Mouse (Mus musculus) heart, embryonic 15.5 days (tissue): ENCODE results near the gene Rab25. TPM values are rescaled to one million over a fixed set of nuclear protein-coding genes. Genes with fewer than 3 reads are reported as not detected.

ENCODE experiments used
- ATAC-seq: fragments of 200-750 bp; cut with Nextera tagmentation; replicated peaks from 2 replicates; pipeline ENCODE4 v1.8.0; 2017; ENCODE audit warnings: low read depth, moderate TSS enrichment; ENCODE audit not compliant: insufficient number of reproducible peaks, insufficient read depth, low FRiP score
- H3K27ac ChIP-seq: fragments of 300-500 bp; sonication (generic); 2 replicates; pipeline ENCODE4 v1.5.1; 2015; ENCODE audit warnings: mild to moderate bottlenecking, inconsistent platforms
- H3K27me3 ChIP-seq: fragments of 300-500 bp; sonication (generic); 2 replicates; pipeline ENCODE4 v1.6.1; 2015; ENCODE audit warnings: inconsistent platforms
- H3K36me3 ChIP-seq: fragments of 300-500 bp; sonication (generic); 2 replicates; pipeline ENCODE4 v1.6.1; 2015; ENCODE audit warnings: mild to moderate bottlenecking, inconsistent platforms
- H3K4me1 ChIP-seq: fragments of 300-500 bp; sonication (generic); replicated peaks from 2 replicates; pipeline ENCODE4 v1.6.1; 2015; ENCODE audit warnings: inconsistent platforms
- H3K4me2 ChIP-seq: fragments of 300-500 bp; sonication (generic); 2 replicates; pipeline ENCODE4 v1.6.1; 2015; ENCODE audit warnings: inconsistent platforms, mild to moderate bottlenecking, moderate library complexity
- H3K4me3 ChIP-seq: fragments of 300-500 bp; sonication (generic); 2 replicates; pipeline ENCODE4 v1.5.1; 2015; ENCODE audit warnings: mild to moderate bottlenecking, inconsistent platforms
- H3K9ac ChIP-seq: fragments of 300-500 bp; sonication (generic); 2 replicates; pipeline ENCODE4 v1.6.1; 2015; ENCODE audit warnings: mild to moderate bottlenecking, inconsistent platforms
- H3K9me3 ChIP-seq: fragments of 300-500 bp; sonication (generic); replicated peaks from 2 replicates; pipeline ENCODE4 v1.6.1; 2016; ENCODE audit warnings: inconsistent platforms
- WGBS: fragments of 180-500 bp; shearing (Covaris S2); methylation state at CpG from one replicate; pipeline ENCODE4 v1.1.7; 2015; ENCODE audit warnings: mixed read lengths; 5-methylcytosine and 5-hydroxymethylcytosine counted together
- polyA plus RNA-seq: library from polyadenylated mRNA; unstranded; fragments of >200 nt; fragmentation: Nextera tagmentation; extraction: Ambion mirVana; gene quantifications from 2 replicates; pipeline ENCODE4 v1.2.1, GENCODE M21; 2015

Gene Rab25
- polyA plus RNA-seq, 1 experiment from 2014 or later: 0.92 TPM

DNA sequence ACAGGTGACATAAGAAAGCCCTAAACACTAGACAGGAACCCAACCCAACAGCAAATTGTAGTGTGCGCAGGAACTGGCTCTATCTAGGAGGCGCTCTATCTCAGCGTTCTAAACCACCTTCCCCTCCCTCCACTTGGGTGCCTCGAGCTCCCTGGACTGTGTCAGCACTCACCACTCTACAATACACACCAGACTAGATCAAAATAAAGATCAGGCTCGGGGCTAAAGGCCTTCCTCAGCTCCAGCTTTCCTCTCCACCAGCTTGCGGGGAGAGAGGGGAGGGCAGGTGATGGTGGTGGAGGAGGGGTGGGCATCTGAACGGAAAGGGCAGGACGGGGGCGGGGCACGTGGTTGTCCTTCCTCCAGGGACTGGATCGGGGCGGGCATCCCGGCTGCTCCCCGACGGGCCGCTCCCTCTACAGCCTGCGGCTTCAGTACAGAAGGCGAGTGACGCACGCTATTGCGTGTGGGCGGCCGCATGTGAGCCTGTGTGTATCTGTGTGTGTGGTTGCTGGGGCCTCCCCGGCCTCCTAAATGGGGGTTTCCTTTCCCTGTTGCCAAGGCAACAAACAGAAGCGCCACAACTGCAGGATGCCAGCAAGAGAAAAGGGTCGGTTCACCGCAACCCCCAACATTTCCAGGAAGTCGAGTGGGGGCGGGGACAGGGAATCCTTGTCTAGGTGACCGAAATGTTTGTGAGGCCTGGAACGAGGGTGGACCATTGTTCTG, 38.2 kb downstream of the Rab25 start, which contains the start of gene Lmna:
Gene Lmna, minus strand, starts transcription at position 265 of the 729 bp plus-strand sequence.
- Histone ChIP-seq H3K4me2 (peak within 1 kb of the TSS; percentile 64), H3K9me3 (no peaks in the 10 kb centered on the region), H3K4me3 (peak within 1 kb of the TSS; percentile 48), H3K27me3 (no peaks in the 10 kb centered on the region), H3K27ac (peak within 1 kb of the TSS; percentile 90), H3K36me3 (no peaks in the 10 kb centered on the region), H3K9ac (peak within 1 kb of the TSS; percentile 53), H3K4me1 (peaks cover 50% of the 10 kb centered on the region)
- WGBS: under 1% methylated on average over 31 of the region's 31 CpGs
- peak; percentile 96 for ATAC-seq

DNA sequence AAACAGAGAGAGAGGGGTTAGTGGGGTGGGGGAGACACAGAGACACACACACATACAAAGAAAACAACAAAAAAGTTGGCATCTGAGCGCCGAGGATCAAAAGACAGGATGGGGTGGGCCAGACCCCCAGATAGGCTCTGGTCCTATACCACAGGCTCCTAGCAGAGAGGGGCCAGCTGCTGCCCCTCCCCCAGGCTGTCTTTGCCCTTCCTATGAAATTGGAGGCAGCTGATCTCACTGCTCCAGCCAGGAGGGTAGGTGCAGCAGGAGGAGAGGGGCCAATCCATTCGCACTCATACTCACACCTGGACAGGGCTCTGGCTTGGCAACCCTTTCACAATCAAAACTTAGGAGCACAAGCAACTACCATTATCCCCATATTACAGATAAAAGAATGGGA, 38.9 kb downstream of the Rab25 start:
- Histone ChIP-seq H3K4me3 (peak overlapping the region; percentile 48), H3K27me3 (no peaks in the 10 kb centered on the region), H3K9me3 (no peaks in the 10 kb centered on the region), H3K36me3 (no peaks in the 10 kb centered on the region), H3K4me1 (peaks cover 47% of the 10 kb centered on the region), H3K9ac (peak overlapping the region; percentile 53; the same call in 1 of the 2 replicates), H3K4me2 (peak overlapping the region; percentile 64), H3K27ac (peak overlapping the region; percentile 90)
- ATAC-seq: no peak
- 56% methylated on average over 3 of the region's 3 CpGs for WGBS

DNA sequence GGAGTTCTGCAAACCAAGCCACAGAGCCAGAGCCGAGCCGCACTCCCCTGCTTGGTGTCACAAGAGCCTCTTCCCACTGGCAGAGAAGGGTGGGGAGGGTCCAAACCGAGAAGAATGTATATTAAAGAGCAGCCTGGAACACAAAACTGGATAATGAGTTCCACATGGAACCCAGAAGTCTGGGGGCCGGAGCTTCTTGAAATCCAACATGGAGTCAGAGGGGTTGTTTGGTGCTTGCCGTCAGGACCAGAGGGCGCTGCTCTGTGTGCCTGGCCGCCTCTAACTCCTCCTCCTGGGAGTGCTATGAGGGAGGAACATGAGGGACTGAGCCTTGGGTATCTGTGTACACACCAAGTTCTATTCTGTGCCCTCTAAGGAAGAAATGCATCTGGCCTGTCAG, 42.3 kb downstream of the Rab25 start:
- H3K27me3 ChIP-seq: no peaks in the 10 kb centered on the region
- peaks cover 46% of the 10 kb centered on the region for H3K4me1 ChIP-seq
- no peak overlapping the region for H3K4me3 ChIP-seq
- 55% methylated on average over 7 of the region's 7 CpGs for WGBS
- no peak overlapping the region for H3K27ac ChIP-seq
- H3K9ac ChIP-seq: no peak overlapping the region
- H3K36me3 ChIP-seq: no peaks in the 10 kb centered on the region
- ATAC-seq: no peak
- no peak overlapping the region for H3K4me2 ChIP-seq
- no peaks in the 10 kb centered on the region for H3K9me3 ChIP-seq

DNA sequence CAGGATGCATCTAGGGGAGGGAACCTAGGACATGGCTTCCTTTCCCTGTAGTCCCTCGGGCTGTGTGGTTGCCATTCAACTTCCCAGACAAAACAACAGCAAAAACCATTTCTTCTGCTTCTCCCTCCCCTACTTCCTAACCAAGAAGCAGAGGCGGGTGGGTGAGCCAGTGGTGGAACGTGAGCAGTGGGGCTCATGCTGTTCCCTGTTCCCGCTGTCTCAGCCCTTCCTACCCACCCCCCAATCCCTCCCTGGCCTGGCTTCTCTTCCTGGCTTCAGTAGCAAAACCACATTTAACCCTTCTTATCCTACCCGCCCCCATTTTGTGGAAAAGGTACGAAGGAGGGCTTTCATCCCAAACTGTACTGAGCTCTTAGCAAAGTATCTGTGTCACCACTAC, 43.0 kb downstream of the Rab25 start:
- 56% methylated on average over 6 of the region's 6 CpGs for WGBS
- Histone ChIP-seq H3K4me2 (no peak overlapping the region), H3K27me3 (no peaks in the 10 kb centered on the region), H3K27ac (no peak overlapping the region), H3K36me3 (no peaks in the 10 kb centered on the region), H3K9me3 (no peaks in the 10 kb centered on the region), H3K4me1 (peaks cover 46% of the 10 kb centered on the region), H3K9ac (no peak overlapping the region), H3K4me3 (no peak overlapping the region)
- ATAC-seq: no peak

DNA sequence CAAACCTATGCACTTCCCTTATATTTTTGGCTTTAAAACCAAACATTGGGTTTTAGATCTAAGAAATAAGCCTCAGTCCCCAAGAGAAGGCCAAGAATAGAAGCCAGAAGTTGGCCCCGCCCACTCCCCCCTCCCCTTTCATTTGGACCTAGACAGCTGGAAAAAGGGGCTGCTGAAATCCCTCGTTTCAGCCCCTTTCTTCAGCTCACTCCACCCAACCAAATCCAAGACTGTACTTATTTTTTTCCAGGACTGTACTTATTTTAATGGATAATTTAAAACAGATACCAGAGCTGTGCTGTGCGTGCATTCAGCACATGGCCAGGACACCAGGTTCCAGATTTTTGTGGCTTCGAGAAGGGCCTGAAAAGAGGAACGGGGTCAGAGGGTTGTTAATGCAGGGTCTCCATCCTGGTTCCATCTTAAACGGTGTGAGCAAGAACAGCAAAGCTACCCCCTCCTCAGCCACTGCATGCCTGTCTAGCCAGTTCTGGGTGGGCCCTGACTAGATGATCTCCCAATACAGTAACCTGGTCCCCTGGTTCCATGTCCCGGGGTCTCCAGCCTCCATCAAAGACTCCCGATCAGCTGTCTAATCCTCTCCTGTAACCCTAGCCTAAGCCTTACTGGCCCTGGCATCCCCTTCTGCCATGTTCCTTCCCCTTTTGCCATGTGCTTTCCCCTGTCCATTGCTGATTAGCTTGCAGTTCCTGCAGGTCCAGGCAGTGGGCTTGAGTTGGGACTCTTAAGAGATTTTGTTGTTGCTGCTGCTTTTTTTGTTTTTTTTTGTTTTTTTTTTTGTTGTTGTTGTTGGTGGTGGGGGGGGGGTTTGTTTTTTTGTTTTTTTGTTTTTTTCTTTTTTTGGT, 44.0 kb downstream of the Rab25 start:
- Histone ChIP-seq H3K4me2 (peak overlapping the region; percentile 86; the same call in 1 of the 2 replicates), H3K27ac (peak overlapping the region; percentile 88), H3K9me3 (no peaks in the 10 kb centered on the region), H3K36me3 (no peaks in the 10 kb centered on the region), H3K4me1 (peaks cover 43% of the 10 kb centered on the region), H3K9ac (no peak overlapping the region), H3K4me3 (no peak overlapping the region), H3K27me3 (no peaks in the 10 kb centered on the region)
- ATAC-seq: no peak
- 39% methylated on average over 8 of the region's 8 CpGs for WGBS

DNA sequence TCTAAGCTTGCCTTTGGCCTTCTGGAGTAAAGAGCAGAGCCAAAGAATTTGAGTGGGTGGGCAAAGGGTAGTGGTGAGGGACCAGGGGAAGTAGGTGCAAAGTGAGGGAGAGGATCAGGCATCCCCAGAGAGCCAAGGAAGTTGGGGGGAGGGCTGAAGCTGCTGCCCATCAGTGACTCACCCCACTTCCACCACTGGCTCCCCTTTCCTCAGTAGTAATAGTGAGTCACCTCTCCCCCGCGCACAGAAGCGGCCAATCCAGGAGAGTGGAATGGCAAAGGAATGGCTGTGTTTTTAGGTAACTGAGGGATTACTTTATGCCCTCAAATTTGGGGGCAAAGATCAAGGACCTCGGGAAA, 44.6 kb downstream of the Rab25 start:
- H3K4me1 ChIP-seq: peaks cover 42% of the 10 kb centered on the region
- H3K4me2 ChIP-seq: peak overlapping the region; percentile 86
- peak overlapping the region; percentile 88 for H3K27ac ChIP-seq
- no peaks in the 10 kb centered on the region for H3K27me3 ChIP-seq
- no peaks in the 10 kb centered on the region for H3K36me3 ChIP-seq
- peak overlapping the region; percentile 87; the same call in 1 of the 2 replicates for H3K9ac ChIP-seq
- peak overlapping the region; percentile 70 for H3K4me3 ChIP-seq
- H3K9me3 ChIP-seq: no peaks in the 10 kb centered on the region
- 17% methylated on average over 4 of the region's 4 CpGs for WGBS
- peak; percentile 41 for ATAC-seq

DNA sequence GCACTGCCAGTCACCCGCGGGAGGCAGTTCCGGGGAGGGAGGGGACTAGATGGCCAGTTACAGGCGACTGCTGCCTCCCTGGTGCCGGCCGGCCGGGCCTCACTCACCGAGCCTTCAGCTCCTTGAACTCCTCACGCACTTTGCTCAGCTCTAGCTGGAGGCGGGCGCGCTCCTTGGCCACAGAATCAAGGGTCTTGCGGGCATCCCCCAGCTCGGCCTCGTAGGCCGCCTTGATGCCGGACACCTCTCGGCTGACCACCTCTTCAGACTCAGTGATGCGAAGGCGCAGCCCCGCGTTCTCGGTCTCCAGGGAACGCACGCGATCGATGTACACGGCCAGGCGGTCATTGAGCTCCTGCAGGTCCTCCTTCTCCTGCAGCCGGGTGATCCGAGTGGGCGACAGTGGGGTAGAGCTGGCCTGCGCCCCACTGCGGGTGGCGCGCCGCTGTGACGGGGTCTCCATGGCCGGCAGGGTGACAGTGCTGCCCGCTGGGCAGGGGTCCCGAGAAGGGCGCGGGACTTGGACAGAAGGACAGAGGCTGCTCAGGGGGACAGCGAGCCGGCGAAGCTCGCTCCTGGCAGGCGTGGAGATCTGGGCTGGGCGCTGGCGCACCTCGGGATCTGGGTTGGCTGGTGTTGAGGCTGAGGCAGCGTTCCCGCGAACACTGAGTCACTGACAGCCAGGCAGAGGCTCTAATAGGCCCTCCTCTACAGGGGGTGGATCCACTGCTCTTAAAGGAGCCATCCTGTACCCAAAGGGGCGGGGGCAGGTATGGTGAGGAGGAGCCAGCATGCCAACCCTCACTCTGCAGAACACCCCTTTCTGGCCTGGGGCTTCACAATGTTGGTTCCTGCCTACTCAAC, 45.2 kb downstream of the Rab25 start:
- Histone ChIP-seq H3K4me3 (peak overlapping the region; percentile 70), H3K9me3 (no peaks in the 10 kb centered on the region), H3K36me3 (no peaks in the 10 kb centered on the region), H3K9ac (peak overlapping the region; percentile 87), H3K27ac (peak overlapping the region; percentile 88), H3K27me3 (no peaks in the 10 kb centered on the region), H3K4me1 (peaks cover 42% of the 10 kb centered on the region), H3K4me2 (peak overlapping the region; percentile 86)
- ATAC-seq: peak; percentile 93
- under 1% methylated on average over 55 of the region's 55 CpGs for WGBS

DNA sequence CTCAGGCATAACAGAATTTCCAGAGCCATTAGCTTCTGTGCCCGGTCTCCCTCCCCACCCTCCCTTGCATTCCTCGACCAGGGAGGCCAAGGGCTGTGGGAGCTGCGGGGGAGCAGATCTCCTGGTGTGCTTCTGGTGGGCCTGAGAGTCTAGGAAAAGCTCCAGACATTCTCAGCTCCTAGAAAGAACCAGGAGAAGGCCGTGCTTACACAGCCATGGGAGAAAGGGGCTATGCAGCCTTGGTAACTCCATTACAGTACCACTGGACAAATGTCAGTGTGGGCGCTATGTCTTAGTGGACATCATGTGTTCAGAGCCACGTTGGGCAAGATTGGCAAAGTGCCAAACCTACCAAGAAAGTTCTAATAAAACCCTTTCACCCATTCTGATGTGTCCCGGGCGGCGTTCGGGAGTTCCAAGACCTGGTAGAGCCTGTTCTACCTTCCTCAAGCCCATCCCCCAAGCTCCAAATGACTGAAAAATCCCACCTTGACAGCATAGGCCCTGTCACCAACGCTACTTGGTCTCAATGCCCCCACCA, 46.0 kb downstream of the Rab25 start:
- Histone ChIP-seq H3K4me1 (peaks cover 48% of the 10 kb centered on the region), H3K27ac (peak overlapping the region; percentile 88), H3K27me3 (no peaks in the 10 kb centered on the region), H3K36me3 (no peaks in the 10 kb centered on the region), H3K9ac (peak overlapping the region; percentile 87), H3K4me3 (peak overlapping the region; percentile 70), H3K9me3 (no peaks in the 10 kb centered on the region), H3K4me2 (peak overlapping the region; percentile 86)
- no peak for ATAC-seq
- WGBS: 12% methylated on average over 11 of the region's 11 CpGs

DNA sequence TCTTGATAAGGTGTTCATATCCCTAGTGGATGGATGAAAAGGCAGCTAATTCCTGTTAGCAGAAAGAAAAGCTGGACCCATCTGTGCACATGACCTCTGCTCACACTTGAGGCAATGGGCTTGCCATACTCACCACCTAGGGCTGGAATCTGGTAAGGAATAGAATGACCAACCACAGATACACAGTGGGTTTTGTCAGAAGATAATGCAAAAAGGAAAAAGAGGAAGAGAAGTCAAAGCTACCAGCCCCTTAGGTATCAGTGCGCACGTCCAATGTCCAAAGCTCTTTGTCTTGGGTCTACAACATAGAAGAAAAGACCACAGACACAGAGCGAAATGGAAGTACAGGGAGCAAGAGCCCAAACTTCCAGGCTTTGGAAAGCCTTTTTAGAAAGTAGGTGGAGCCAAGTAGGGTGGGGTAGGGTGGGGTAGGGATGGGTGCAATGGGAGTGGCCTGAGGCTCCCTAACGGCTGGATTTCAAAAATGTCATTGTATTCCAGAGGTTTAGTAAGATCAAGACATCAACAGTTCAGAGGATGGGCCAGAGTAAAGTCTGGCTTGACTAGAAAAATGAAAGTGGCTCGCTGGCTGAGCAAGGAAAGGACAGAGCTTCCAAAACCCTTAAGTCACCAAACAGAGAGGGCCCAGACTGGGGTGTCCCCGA, 46.6 kb downstream of the Rab25 start:
- Histone ChIP-seq H3K4me3 (peak overlapping the region; percentile 70), H3K27ac (peak overlapping the region; percentile 88), H3K27me3 (no peaks in the 10 kb centered on the region), H3K9ac (peak overlapping the region; percentile 87), H3K4me1 (peaks cover 52% of the 10 kb centered on the region), H3K9me3 (no peaks in the 10 kb centered on the region), H3K36me3 (no peaks in the 10 kb centered on the region), H3K4me2 (peak overlapping the region; percentile 86)
- 50% methylated on average over 6 of the region's 6 CpGs for WGBS
- no peak for ATAC-seq

DNA sequence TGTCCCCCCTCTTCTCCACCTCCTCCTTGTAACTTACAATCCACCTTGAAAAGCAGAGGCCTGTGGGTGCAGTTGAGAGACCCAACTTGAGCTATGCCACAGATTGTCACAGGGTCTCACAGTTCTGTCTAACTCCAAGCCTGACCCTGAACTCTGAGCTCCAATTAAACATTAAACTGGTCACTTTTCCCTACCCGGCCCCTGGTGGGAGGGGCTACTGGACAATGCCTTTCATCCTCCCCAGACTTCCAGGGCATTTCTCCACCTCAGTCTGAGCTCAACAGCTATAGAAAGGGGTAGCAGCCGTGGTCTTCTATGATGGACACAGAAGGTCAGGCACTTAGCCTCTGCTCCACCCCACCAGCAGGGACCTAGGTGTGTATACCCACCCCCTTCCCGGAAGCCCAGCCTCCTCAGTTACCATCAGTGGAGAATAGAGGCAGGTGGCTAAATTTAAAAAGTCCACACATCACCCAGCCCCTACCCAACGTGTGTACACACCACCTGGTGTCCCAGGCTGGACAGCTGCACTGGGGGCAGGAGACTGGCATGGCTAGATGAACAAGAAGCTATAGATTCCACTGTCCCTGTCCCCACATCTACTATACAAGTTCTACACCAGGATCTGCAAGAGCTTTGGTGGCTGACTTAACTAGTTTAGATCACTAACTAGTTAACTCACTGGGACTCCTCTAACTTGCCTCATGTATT, 47.3 kb downstream of the Rab25 start:
- 58% methylated on average over 4 of the region's 4 CpGs for WGBS
- no peak for ATAC-seq
- H3K9ac ChIP-seq: 0 out of 2 replicates have a peak overlapping the region, but pooled peaks have one; percentile 9

More for the DNA sequence above, 47.3 kb downstream of the Rab25 start:
- Histone ChIP-seq H3K4me3 (peak overlapping the region; percentile 70), H3K4me2 (peak overlapping the region; percentile 86), H3K27ac (peak overlapping the region; percentile 88; the same call in 1 of the 2 replicates), H3K4me1 (peaks cover 59% of the 10 kb centered on the region), H3K36me3 (no peaks in the 10 kb centered on the region), H3K9me3 (no peaks in the 10 kb centered on the region), H3K27me3 (no peaks in the 10 kb centered on the region)
